Mouse (Mus musculus): ENCODE data around the gene Kctd17. TPM values are rescaled to one million over a fixed set of nuclear protein-coding genes. Genes with fewer than 3 reads are reported as not detected.

Gene Kctd17
- polyA plus RNA-seq, 1 experiment: 4.8 TPM

- H3K4me3 ChIP-seq (ENCODE audit: insufficient read depth, low read length): no peak overlapping the region
- no peak overlapping the region for H3K27ac ChIP-seq (ENCODE audit: insufficient read depth, low read depth, low read length)
- H3K4me1 ChIP-seq (ENCODE audit: control insufficient read depth, insufficient read depth, low read length): peaks cover 1% of the 10 kb centered on the region; the same call in 1 of the 2 replicates
- TF ChIP-seq CTCF (IDR thresholded peaks at IDR 0.05; ENCODE audit: low read depth, low read length) (no peak), POLR2A (IDR thresholded peaks at IDR 0.05; ENCODE audit: borderline replicate concordance, low read depth, low read length) (no peak)
Measured at GRCm38 (mm10) chr15:78413083-78413718, 15.2 kb upstream of the Kctd17 start.

GRCm38 (mm10) chr15:78413719-78414117 is 14.6 kb upstream of the Kctd17 start:
- no peaks in the 10 kb centered on the region for H3K4me1 ChIP-seq (ENCODE audit: control insufficient read depth, insufficient read depth, low read length)
- no peak overlapping the region for H3K27ac ChIP-seq (ENCODE audit: insufficient read depth, low read depth, low read length)
- no peak for TF ChIP-seq CTCF (IDR thresholded peaks at IDR 0.05; ENCODE audit: low read depth, low read length)
- TF ChIP-seq POLR2A (IDR thresholded peaks at IDR 0.05; ENCODE audit: borderline replicate concordance, low read depth, low read length): no peak
- no peak overlapping the region for H3K4me3 ChIP-seq (ENCODE audit: insufficient read depth, low read length)

GRCm38 (mm10) chr15:78414157-78414556 is 14.2 kb upstream of the Kctd17 start:
- no peak overlapping the region for H3K4me3 ChIP-seq (ENCODE audit: insufficient read depth, low read length)
- no peak overlapping the region for H3K27ac ChIP-seq (ENCODE audit: insufficient read depth, low read depth, low read length)
- TF ChIP-seq POLR2A (IDR thresholded peaks at IDR 0.05; ENCODE audit: borderline replicate concordance, low read depth, low read length) (no peak), CTCF (IDR thresholded peaks at IDR 0.05; ENCODE audit: low read depth, low read length) (no peak)
- H3K4me1 ChIP-seq (ENCODE audit: control insufficient read depth, insufficient read depth, low read length): no peaks in the 10 kb centered on the region

- no peak for TF ChIP-seq POLR2A (IDR thresholded peaks at IDR 0.05; ENCODE audit: borderline replicate concordance, low read depth, low read length)
- Histone ChIP-seq H3K4me3 (ENCODE audit: insufficient read depth, low read length) (no peak overlapping the region), H3K27ac (ENCODE audit: insufficient read depth, low read depth, low read length) (no peak overlapping the region), H3K4me1 (ENCODE audit: control insufficient read depth, insufficient read depth, low read length) (no peaks in the 10 kb centered on the region)
Measured at GRCm38 (mm10) chr15:78416937-78417336, 11.4 kb upstream of the Kctd17 start.

GRCm38 (mm10) chr15:78420395-78420794 is 8.0 kb upstream of the Kctd17 start:
- TF ChIP-seq POLR2A (IDR thresholded peaks at IDR 0.05; ENCODE audit: borderline replicate concordance, low read depth, low read length) (no peak), CTCF (IDR thresholded peaks at IDR 0.05; ENCODE audit: low read depth, low read length) (no peak)
- Histone ChIP-seq H3K4me3 (ENCODE audit: insufficient read depth, low read length) (no peak overlapping the region), H3K4me1 (ENCODE audit: control insufficient read depth, insufficient read depth, low read length) (peaks cover 3% of the 10 kb centered on the region; the same call in 1 of the 2 replicates), H3K27ac (ENCODE audit: insufficient read depth, low read depth, low read length) (no peak overlapping the region)

- peak; percentile 49 for TF ChIP-seq CTCF (IDR thresholded peaks at IDR 0.05; ENCODE audit: low read depth, low read length)
- no peak for TF ChIP-seq POLR2A (IDR thresholded peaks at IDR 0.05; ENCODE audit: borderline replicate concordance, low read depth, low read length)
- peaks cover 3% of the 10 kb centered on the region; the same call in 1 of the 2 replicates for H3K4me1 ChIP-seq (ENCODE audit: control insufficient read depth, insufficient read depth, low read length)
- no peak overlapping the region for H3K27ac ChIP-seq (ENCODE audit: insufficient read depth, low read depth, low read length)
- no peak overlapping the region for H3K4me3 ChIP-seq (ENCODE audit: insufficient read depth, low read length)
Measured at GRCm38 (mm10) chr15:78422046-78422956, 6.1 kb upstream of the Kctd17 start.

GRCm38 (mm10) chr15:78424507-78424906 is 3.9 kb upstream of the Kctd17 start:
- Histone ChIP-seq H3K27ac (ENCODE audit: insufficient read depth, low read depth, low read length) (no peak overlapping the region), H3K4me3 (ENCODE audit: insufficient read depth, low read length) (no peak overlapping the region), H3K4me1 (ENCODE audit: control insufficient read depth, insufficient read depth, low read length) (peaks cover 6% of the 10 kb centered on the region)
- TF ChIP-seq POLR2A (IDR thresholded peaks at IDR 0.05; ENCODE audit: borderline replicate concordance, low read depth, low read length) (no peak), CTCF (IDR thresholded peaks at IDR 0.05; ENCODE audit: low read depth, low read length) (no peak)

GRCm38 (mm10) chr15:78425230-78425629 is 3.1 kb upstream of the Kctd17 start:
- TF ChIP-seq CTCF (IDR thresholded peaks at IDR 0.05; ENCODE audit: low read depth, low read length): no peak
- no peak for TF ChIP-seq POLR2A (IDR thresholded peaks at IDR 0.05; ENCODE audit: borderline replicate concordance, low read depth, low read length)
- no peak overlapping the region for H3K4me3 ChIP-seq (ENCODE audit: insufficient read depth, low read length)
- no peak overlapping the region for H3K27ac ChIP-seq (ENCODE audit: insufficient read depth, low read depth, low read length)
- H3K4me1 ChIP-seq (ENCODE audit: control insufficient read depth, insufficient read depth, low read length): peaks cover 14% of the 10 kb centered on the region

GRCm38 (mm10) chr15:78429139-78429459 is 735 bp downstream of the Kctd17 start:
- Histone ChIP-seq H3K4me1 (ENCODE audit: control insufficient read depth, insufficient read depth, low read length) (peaks cover 15% of the 10 kb centered on the region), H3K4me3 (ENCODE audit: insufficient read depth, low read length) (peak overlapping the region; percentile 67), H3K27ac (ENCODE audit: insufficient read depth, low read depth, low read length) (no peak overlapping the region)
- TF ChIP-seq POLR2A (IDR thresholded peaks at IDR 0.05; ENCODE audit: borderline replicate concordance, low read depth, low read length) (no peak), CTCF (IDR thresholded peaks at IDR 0.05; ENCODE audit: low read depth, low read length) (no peak)
